19 mouse cellular contexts compared by ENCODE assay signal in the genomic region with DNA sequence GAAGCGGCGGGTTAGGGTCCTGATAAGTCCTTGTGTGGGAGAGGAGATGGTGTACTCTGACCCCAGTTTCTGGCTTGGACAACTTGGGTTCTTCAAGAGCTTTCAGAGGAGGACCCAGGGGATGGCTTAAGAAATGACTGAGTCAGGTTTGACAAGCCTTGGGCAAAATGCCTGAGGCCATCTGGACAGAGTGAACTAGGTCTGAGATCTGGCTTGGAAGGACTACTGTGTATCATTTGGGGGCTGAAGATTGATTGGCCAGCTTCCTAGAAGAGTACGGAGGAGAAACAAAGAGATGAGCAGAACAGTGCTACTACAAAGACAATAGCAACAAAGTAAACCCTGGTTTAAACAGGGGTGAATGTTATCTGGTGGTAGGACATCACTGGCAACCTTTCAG. TPM values are rescaled to one million over a fixed set of nuclear protein-coding genes. Genes with fewer than 3 reads are reported as not detected.
DNase-seq lines count a peak whose midpoint lies in the region; ATAC-seq and TF ChIP-seq lines count a peak whose summit lies in the region.
"Had no signal": no experiment of that assay in that cellular context is flagged by ENCODE, and none has a peak within 500 bp of the region (broad histone marks: within the 10 kb centered on the region; RNA-seq: fewer than 3 reads in every experiment).

No protein-coding gene starts in this region.

- no peak overlapping the region for H3K4me3 ChIP-seq in heart, embryonic 11.5 days (ENCODE audit: low read depth, low read length)
- no peak overlapping the region for H3K4me3 ChIP-seq in lung, postnatal 0 days (ENCODE audit: low read depth, low read length)

- H3K4me1 ChIP-seq in heart, embryonic 11.5 days (ENCODE audit: control insufficient read depth, insufficient read depth, low read length) = peaks cover 24% of the 10 kb centered on the region
- H3K4me1 ChIP-seq in lung, postnatal 0 days (ENCODE audit: insufficient read depth, low read depth, low read length) = peaks cover 12% of the 10 kb centered on the region

- no peak for TF ChIP-seq EP300 in lung, postnatal 0 days (IDR thresholded peaks at IDR 0.05)

- H3K27ac ChIP-seq in heart, embryonic 11.5 days (ENCODE audit: low read depth, low read length) = no peak overlapping the region
- peak overlapping the region; percentile 83; the same call in 1 of the 2 replicates for H3K27ac ChIP-seq in lung, postnatal 0 days (ENCODE audit: low read length)

- no peak for TF ChIP-seq CTCF in lung, postnatal 0 days (IDR thresholded peaks at IDR 0.05)

- no peaks in the 10 kb centered on the region for H3K9me3 ChIP-seq in heart, embryonic 11.5 days (replicated peaks; ENCODE audit: control insufficient read depth, low read length)
- H3K9me3 ChIP-seq in lung, postnatal 0 days (ENCODE audit: low read length) = no peaks in the 10 kb centered on the region

- peaks cover 50% of the 10 kb centered on the region for H3K27me3 ChIP-seq in heart, embryonic 11.5 days (ENCODE audit: control insufficient read depth, insufficient read depth, low read length)
- 0 out of 2 replicates have a peak, but pooled peaks cover 3% of the 10 kb centered on the region for H3K27me3 ChIP-seq in lung, postnatal 0 days (replicated peaks; ENCODE audit: insufficient read depth, low read length)

- no peak for ATAC-seq in heart, embryonic 11.5 days (replicated peaks; ENCODE audit: insufficient number of reproducible peaks, low FRiP score, low TSS enrichment)
- no peak for ATAC-seq in lung, postnatal 0 days
- ATAC-seq in monocyte, adult 5-6 weeks (replicated peaks; ENCODE audit: insufficient number of reproducible peaks, low FRiP score, low TSS enrichment, poor library complexity, severe bottlenecking) = no peak
- ATAC-seq: activated CD4-positive, CD25-positive, alpha-beta regulatory T cell, adult 4 months had no signal

- peak; percentile 94 for DNase-seq in heart, adult 11 months
- DNase-seq in lung, postnatal 0 days (ENCODE audit: low spot score) = no peak
- DNase-seq in lung, postnatal 4 days = no peak
- DNase-seq in brain, adult 2 months (ENCODE audit: low read depth, low spot score) = peak; percentile 51
- DNase-seq in testis, postnatal 14 days (ENCODE audit: low spot score) = peak; percentile 77
- DNase-seq: kidney, adult 8-10 months; kidney, postnatal 4 days; lung, embryonic 14.5 days had no signal

- peaks cover 13% of the 10 kb centered on the region for H3K36me3 ChIP-seq in heart, embryonic 11.5 days (ENCODE audit: control insufficient read depth, insufficient read depth, low read length)
- H3K36me3 ChIP-seq in lung, postnatal 0 days (ENCODE audit: insufficient read depth, low read length) = peaks cover 7% of the 10 kb centered on the region; the same call in 1 of the 2 replicates

- H3K9ac ChIP-seq in heart, embryonic 11.5 days (ENCODE audit: low read depth, low read length) = no peak overlapping the region
- no peak overlapping the region for H3K9ac ChIP-seq in lung, postnatal 0 days (replicated peaks; ENCODE audit: low read depth)
- H3K9ac ChIP-seq: lung, embryonic 14.5 days had no signal

- 83% methylated on average over 3 of the region's 3 CpGs for WGBS in heart, embryonic 11.5 days (ENCODE audit: insufficient replicate concordance)
- 74% methylated on average over 3 of the region's 3 CpGs for WGBS in lung, postnatal 0 days

- H3K4me2 ChIP-seq in heart, embryonic 11.5 days = no peak overlapping the region
- H3K4me2 ChIP-seq in lung, postnatal 0 days (replicated peaks; ENCODE audit: low read depth, low read length) = no peak overlapping the region

RNA-seq across cellular contexts. Expression of gene Ly6g6c, which starts 1.7 kb away (rescaled TPM):
- not detected in 2 replicates for polyA plus RNA-seq in heart, embryonic 11.5 days (2014; fragmentation: Nextera tagmentation; extraction: Ambion mirVana)
- 3.5 and 4.9 TPM in 2 replicates for polyA plus RNA-seq in lung, postnatal 0 days (2015; fragmentation: Nextera tagmentation; extraction: Ambion mirVana)
- not detected in 3 replicates for total RNA-seq in monocyte, adult 5-6 weeks (2017)
- total RNA-seq: layer of hippocampus, postnatal 14 days; left cerebral cortex, postnatal 25 days; liver, adult 2 months; megakaryocyte-erythroid progenitor cell, adult 5-6 weeks; neutrophil, adult 5-6 weeks had no signal
- polyA plus RNA-seq: activated CD4-positive, CD25-positive, alpha-beta regulatory T cell, adult 4 months; frontal cortex, adult 2 months; heart, postnatal 0 days; liver, adult 2 months had no signal

RNA-seq across cellular contexts. Expression of gene Mpig6b, which starts 2.5 kb away (rescaled TPM):
- polyA plus RNA-seq in heart, embryonic 11.5 days (2014; fragmentation: Nextera tagmentation; extraction: Ambion mirVana) = 1.4 and 1.8 TPM in 2 replicates
- polyA plus RNA-seq in lung, postnatal 0 days (2015; fragmentation: Nextera tagmentation; extraction: Ambion mirVana) = 2.1 and 2.3 TPM in 2 replicates
- 0.57 to 3.1 TPM (median 0.75 TPM) in 3 replicates for total RNA-seq in monocyte, adult 5-6 weeks (2017)
- total RNA-seq: layer of hippocampus, postnatal 14 days; left cerebral cortex, postnatal 25 days; megakaryocyte-erythroid progenitor cell, adult 5-6 weeks had no signal
- polyA plus RNA-seq: activated CD4-positive, CD25-positive, alpha-beta regulatory T cell, adult 4 months; liver, adult 2 months had no signal

RNA-seq across cellular contexts. Expression of gene Ddah2, which starts 4.6 kb away (rescaled TPM):
- 213 and 217 TPM in 2 replicates for polyA plus RNA-seq in heart, embryonic 11.5 days (2014; fragmentation: Nextera tagmentation; extraction: Ambion mirVana)
- 238 and 247 TPM in 2 replicates for polyA plus RNA-seq in lung, postnatal 0 days (2015; fragmentation: Nextera tagmentation; extraction: Ambion mirVana)
- total RNA-seq in monocyte, adult 5-6 weeks (2017) = 1.1 TPM in 1 of 3 replicates, not detected in the others

RNA-seq across cellular contexts. Expression of gene Ly6g6e, which starts 13.2 kb away (rescaled TPM):
- polyA plus RNA-seq in heart, embryonic 11.5 days (2014; fragmentation: Nextera tagmentation; extraction: Ambion mirVana) = 0.42 TPM in 1 of 2 replicates, not detected in the other
- polyA plus RNA-seq in lung, postnatal 0 days (2015; fragmentation: Nextera tagmentation; extraction: Ambion mirVana) = 2.8 and 3.1 TPM in 2 replicates
- total RNA-seq in monocyte, adult 5-6 weeks (2017) = not detected in 3 replicates
- total RNA-seq: gastrocnemius, postnatal 4 days; megakaryocyte-erythroid progenitor cell, adult 5-6 weeks; neutrophil, adult 5-6 weeks had no signal
- polyA plus RNA-seq: activated CD4-positive, CD25-positive, alpha-beta regulatory T cell, adult 4 months had no signal

RNA-seq across cellular contexts. Expression of gene Clic1, which starts 13.7 kb away (rescaled TPM):
- 86.4 and 228 TPM in 2 replicates for polyA plus RNA-seq in heart, embryonic 11.5 days (2014; fragmentation: Nextera tagmentation; extraction: Ambion mirVana)
- polyA plus RNA-seq in lung, postnatal 0 days (2015; fragmentation: Nextera tagmentation; extraction: Ambion mirVana) = 343 and 355 TPM in 2 replicates
- 356 to 514 TPM (median 477 TPM) in 3 replicates for total RNA-seq in monocyte, adult 5-6 weeks (2017)

Comparison
In these comparisons a context has a peak if more than half of its experiments do, and no peak if none do; other contexts are left out.
1. DNase-seq: peak in heart, adult 11 months (single experiment), brain, adult 2 months (single experiment) and testis, postnatal 14 days (single experiment); none in lung, postnatal 0 days (single experiment) and lung, postnatal 4 days (0 of 2).